Mouse (Mus musculus) testis, adult 2 months (tissue): Measurements from ENCODE around the gene Tsen54. TPM values are rescaled to one million over a fixed set of nuclear protein-coding genes. Genes with fewer than 3 reads are reported as not detected.

ENCODE experiments used
- H3K27ac ChIP-seq: fragments of 200-500 bp; 2 replicates; pipeline ENCODE4 v1.5.1; 2012; ENCODE audit warnings: low read depth, low read length; ENCODE audit not compliant: control insufficient read depth, insufficient read depth
- H3K27me3 ChIP-seq: fragments of 200-500 bp; 2 replicates; pipeline ENCODE4 v1.6.1; 2012; ENCODE audit warnings: mild to moderate bottlenecking, low read length, moderate library complexity; ENCODE audit not compliant: control insufficient read depth, insufficient read depth
- H3K36me3 ChIP-seq: fragments of 200-500 bp; 2 replicates; pipeline ENCODE4 v1.6.1; 2012; ENCODE audit warnings: mild to moderate bottlenecking, low read length; ENCODE audit not compliant: control insufficient read depth, insufficient read depth
- H3K4me1 ChIP-seq: fragments of 200-500 bp; 2 replicates; pipeline ENCODE4 v1.6.1; 2012; ENCODE audit warnings: low read length; ENCODE audit not compliant: control insufficient read depth, insufficient read depth
- H3K4me3 ChIP-seq: fragments of 200-500 bp; 2 replicates; pipeline ENCODE4 v1.5.1; 2012; ENCODE audit warnings: low read depth, mild to moderate bottlenecking, low read length, moderate library complexity, mixed read lengths; ENCODE audit not compliant: control insufficient read depth
- CTCF ChIP-seq: fragments of 200-500 bp; IDR thresholded peaks from 2 replicates; pipeline ENCODE4 v1.5.1; 2012; ENCODE audit warnings: low read depth, mild to moderate bottlenecking, inconsistent platforms, low read length, moderate library complexity; ENCODE audit not compliant: control insufficient read depth, insufficient read depth, insufficient replicate concordance
- POLR2A ChIP-seq: fragments of 200-500 bp; IDR thresholded peaks from 2 replicates; pipeline ENCODE4 v1.6.1; 2012; ENCODE audit warnings: low read depth, mild to moderate bottlenecking, inconsistent platforms, low read length, moderate library complexity; ENCODE audit not compliant: control insufficient read depth
- polyA plus RNA-seq: library from polyadenylated mRNA; depleted of rRNA; stranded (reverse); fragments of >200 nt; gene quantifications from 2 replicates; pipeline ENCODE4 v1.2.3, GENCODE M21; 2012

Gene Tsen54
- polyA plus RNA-seq, 1 experiment = 12.9 TPM

DNA sequence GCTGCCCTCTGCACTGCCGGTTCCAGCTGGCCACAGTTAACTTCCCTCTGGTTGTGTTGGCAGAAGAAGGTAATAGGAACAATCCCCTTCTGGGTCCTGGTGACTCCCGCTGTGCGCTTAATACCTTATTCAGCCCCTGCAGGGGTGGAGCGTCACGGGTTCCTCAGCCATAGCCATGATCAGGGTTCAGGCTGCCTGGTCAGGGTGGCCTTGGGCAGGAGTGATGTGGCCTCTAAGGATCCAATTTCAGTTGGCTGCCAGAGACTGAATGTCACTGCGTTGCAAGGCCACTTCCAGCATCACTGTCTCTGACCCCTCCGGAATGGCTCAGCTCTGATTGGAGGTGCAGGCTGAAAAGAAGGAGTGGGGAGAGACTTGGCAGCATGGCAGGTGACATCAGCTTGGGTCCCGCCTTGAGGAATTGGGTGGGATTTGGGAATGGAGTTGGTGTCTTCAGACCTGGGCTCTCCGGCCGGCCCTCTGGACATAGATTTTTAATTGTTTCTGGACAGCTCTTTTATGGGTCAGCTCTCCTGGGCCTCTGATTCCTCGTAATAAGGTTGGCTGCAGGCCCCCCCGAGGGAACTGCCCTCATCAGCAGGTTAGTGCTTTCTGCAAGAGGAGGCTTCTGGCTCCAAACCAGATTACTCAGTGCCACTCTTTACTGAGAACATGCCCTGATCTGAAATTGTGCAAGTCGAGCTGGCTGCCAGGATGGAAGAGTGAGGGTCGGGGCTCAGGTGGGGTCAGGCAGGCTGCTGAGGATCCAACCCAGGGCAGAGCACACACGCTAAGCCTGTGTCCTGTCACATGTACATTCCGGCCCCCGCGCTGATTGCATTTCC lies 38.5 kb upstream of the Tsen54 start:
- Histone ChIP-seq H3K4me3 (no peak overlapping the region), H3K27ac (no peak overlapping the region), H3K27me3 (no peaks in the 10 kb centered on the region), H3K4me1 (peaks cover 3% of the 10 kb centered on the region; the same call in 1 of the 2 replicates), H3K36me3 (no peaks in the 10 kb centered on the region)
- no peak for TF ChIP-seq CTCF
- no peak for TF ChIP-seq POLR2A

DNA sequence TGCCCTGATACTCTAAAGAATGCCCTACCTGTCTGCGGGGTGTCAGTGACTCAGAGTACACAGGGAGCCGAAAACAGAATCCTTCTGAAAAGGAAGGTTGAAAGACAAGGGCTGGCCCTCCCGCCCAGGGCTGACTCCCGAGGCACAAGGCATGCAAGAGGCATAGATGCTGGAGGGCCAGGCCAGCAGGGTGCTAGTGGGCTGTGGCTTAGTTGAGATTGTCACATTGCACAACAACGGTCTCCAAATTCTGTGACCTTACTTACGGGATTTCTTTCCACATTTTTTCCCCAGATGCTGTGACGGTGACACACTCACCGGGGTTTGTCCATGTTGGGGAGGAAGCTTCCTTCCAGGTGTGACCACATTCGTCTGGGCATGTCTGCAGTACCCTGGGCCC lies 37.6 kb upstream of the Tsen54 start:
- no peaks in the 10 kb centered on the region for H3K36me3 ChIP-seq
- TF ChIP-seq POLR2A = no peak
- TF ChIP-seq CTCF = no peak
- H3K4me1 ChIP-seq = peaks cover 3% of the 10 kb centered on the region; the same call in 1 of the 2 replicates
- H3K4me3 ChIP-seq = no peak overlapping the region
- no peak overlapping the region; the same call in 1 of the 2 replicates for H3K27ac ChIP-seq
- H3K27me3 ChIP-seq = no peaks in the 10 kb centered on the region

DNA sequence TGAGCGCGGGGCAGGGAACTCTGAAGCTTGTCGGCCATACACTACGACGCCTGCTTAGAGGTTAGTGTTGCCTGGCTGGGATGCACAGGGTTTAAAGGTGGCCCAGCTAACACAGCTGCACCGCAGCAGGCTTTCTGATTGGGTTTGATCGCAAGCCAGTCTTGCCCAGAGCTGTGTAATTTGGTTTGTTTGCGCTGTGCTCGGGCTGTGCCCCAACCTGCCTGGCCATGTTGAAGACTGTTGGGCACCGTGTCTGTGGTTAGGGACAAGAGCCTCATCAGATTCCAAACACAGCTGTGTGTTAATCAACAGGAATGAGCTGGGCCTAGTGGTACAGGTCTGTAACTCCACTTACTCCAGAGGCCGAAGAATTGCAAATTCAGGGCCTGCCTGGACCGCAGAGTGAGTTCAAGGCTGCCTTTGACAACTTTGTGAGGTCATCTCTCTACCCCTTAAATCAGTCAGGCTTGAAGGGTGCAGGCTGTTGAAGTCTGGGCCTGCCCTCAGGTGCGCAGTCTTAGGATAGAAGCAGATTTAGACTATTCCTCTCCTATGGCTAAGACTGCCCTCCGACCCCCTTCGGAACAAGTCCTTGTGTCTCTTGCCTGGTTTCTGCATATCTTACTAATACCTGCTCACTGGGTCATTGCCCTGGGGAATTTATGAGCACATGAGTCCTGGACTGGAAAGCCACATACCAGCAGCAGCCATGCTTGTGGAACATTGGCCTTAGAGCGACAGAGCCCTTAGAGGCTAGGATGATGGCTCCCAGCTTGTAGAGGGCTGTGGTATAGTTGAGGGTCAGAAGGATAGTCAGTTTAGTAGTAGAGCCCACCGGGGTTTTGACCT lies 36.8 kb upstream of the Tsen54 start:
- peaks cover 3% of the 10 kb centered on the region; the same call in 1 of the 2 replicates for H3K4me1 ChIP-seq
- H3K27me3 ChIP-seq = no peaks in the 10 kb centered on the region
- no peak overlapping the region for H3K27ac ChIP-seq
- H3K4me3 ChIP-seq = no peak overlapping the region
- no peak for TF ChIP-seq CTCF
- no peak for TF ChIP-seq POLR2A
- no peaks in the 10 kb centered on the region for H3K36me3 ChIP-seq

DNA sequence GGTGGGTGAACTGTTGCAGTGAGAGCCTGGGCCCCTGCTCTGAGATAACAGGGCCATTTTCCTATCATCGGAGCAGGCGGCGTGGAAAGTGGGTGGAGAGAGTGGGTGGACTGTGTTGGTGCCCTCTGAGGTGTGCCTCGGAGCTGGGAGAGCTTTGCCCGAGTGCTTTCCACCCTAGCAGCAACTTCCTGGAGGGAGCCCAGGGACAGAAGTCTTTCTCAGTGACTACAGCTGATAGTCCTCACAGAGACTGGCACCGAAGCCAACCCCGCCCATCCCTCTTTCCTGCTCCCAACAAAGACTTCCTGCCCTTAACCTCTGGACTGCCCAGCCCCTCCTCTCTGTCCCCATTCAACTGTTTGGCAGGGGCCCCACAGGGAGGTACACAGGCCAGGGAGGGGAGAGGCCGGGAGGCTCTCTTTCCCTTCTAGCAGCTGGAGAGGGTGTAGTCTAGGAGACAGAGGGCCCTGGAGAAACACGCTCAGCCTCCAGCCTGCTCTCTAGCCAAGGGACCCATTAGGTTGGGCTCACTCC lies 35.4 kb upstream of the Tsen54 start:
- H3K4me3 ChIP-seq = no peak overlapping the region
- H3K36me3 ChIP-seq = no peaks in the 10 kb centered on the region
- H3K27me3 ChIP-seq = no peaks in the 10 kb centered on the region
- H3K27ac ChIP-seq = no peak overlapping the region
- peaks cover 3% of the 10 kb centered on the region; the same call in 1 of the 2 replicates for H3K4me1 ChIP-seq
- TF ChIP-seq CTCF = no peak
- no peak for TF ChIP-seq POLR2A

DNA sequence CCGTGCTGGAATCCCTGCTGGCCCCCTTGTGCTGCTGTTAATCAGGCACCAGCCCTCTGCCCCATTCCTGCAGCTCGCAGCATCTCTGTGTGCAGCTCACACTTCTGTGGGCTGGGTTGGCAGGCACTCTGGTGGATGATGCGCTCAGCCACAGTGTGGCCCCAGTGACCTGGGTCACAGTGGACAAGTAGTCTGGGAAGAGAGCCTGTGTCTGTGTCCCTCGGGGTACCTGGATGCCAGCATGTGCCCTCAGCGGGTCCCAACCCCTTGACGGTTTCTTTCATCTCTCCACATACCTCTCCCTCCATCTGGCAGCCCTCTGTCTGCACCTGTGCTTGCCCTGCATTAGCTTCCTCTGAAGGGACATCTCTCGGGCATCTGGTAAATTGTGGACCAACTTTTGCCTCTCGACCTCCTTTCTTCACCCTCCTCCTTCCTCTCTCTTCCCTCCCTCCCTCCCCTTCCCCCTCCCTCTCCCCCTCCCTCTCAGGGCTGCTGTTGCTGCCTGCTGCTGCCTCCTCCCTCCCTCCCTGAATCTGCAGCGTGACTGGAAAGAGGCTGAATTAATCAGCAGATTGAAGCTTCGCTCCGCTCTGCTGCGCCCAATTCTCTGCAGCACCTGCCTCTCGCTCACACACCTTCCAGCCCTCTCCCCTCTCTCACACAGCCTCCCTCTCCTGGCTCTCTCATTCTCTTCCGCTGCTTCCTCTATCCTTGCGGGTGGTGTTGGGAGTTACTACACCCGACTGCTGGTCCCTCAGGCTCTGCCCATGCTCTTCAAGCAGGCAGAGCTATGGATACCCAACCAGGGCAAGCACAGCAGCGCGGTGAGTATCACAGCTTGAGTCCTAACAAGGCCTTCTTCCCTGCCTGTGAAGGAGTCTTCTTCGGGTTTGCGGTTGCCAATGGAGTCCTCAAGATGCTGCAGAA lies 34.1 kb upstream of the Tsen54 start:
- Histone ChIP-seq H3K4me1 (peaks cover 3% of the 10 kb centered on the region; the same call in 1 of the 2 replicates), H3K4me3 (no peak overlapping the region), H3K27me3 (no peaks in the 10 kb centered on the region), H3K27ac (no peak overlapping the region), H3K36me3 (no peaks in the 10 kb centered on the region)
- TF ChIP-seq POLR2A (no peak), CTCF (no peak)

DNA sequence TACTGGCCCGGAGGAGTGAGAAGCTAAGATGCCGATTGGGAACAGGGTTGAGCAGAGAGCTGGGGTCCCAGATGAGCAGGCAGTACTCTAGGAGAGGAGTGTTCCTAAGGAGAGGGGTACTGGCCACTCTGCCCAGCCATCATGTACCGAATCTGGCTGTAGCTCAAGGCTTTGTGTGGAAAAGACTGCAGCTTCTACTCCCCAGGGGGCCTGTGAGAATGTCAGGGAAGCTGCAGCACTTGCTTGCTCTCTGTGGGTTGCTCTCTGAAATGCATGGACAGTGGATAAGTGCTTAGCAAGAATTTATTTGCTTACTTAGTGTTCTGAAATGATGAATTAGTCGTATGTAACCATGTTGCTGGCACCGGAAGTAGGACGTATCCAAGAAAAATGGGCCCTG lies 28.1 kb upstream of the Tsen54 start:
- H3K27ac ChIP-seq = no peak overlapping the region
- H3K4me3 ChIP-seq = no peak overlapping the region
- no peaks in the 10 kb centered on the region; the same call in 1 of the 2 replicates for H3K4me1 ChIP-seq
- TF ChIP-seq POLR2A = no peak
- H3K36me3 ChIP-seq = no peaks in the 10 kb centered on the region
- H3K27me3 ChIP-seq = no peaks in the 10 kb centered on the region
